Mouse (Mus musculus): Measurements from ENCODE around the gene Dpf3. TPM values are rescaled to one million over a fixed set of nuclear protein-coding genes. Genes with fewer than 3 reads are reported as not detected.

The Dpf3 gene
- polyA plus RNA-seq, 1 experiment from 2014 or later, result 6.6 TPM

- no peak for DNase-seq
- no peak overlapping the region for H3K9ac ChIP-seq
- 74% methylated on average over 6 of the region's 6 CpGs for WGBS (ENCODE audit: insufficient replicate concordance)
Observed at GRCm38 (mm10) chr12:83283591-83284320, 203.8 kb downstream of the Dpf3 start.

GRCm38 (mm10) chr12:83277537-83278441 lies 209.7 kb downstream of the Dpf3 start:
- DNase-seq (no peak), ATAC-seq (ENCODE audit: low read depth) (no peak)
- Histone ChIP-seq H3K36me3 (no peaks in the 10 kb centered on the region), H3K4me3 (replicated peaks) (no peak overlapping the region), H3K4me1 (replicated peaks) (no peaks in the 10 kb centered on the region), H3K9ac (no peak overlapping the region), H3K27ac (no peak overlapping the region), H3K9me3 (replicated peaks) (no peaks in the 10 kb centered on the region), H3K4me2 (no peak overlapping the region), H3K27me3 (no peaks in the 10 kb centered on the region)
- WGBS (ENCODE audit: insufficient replicate concordance), result 75% methylated on average over 11 of the region's 11 CpGs

More at GRCm38 (mm10) chr12:83283591-83284320, 203.8 kb downstream of the Dpf3 start:
- no peak for ATAC-seq (ENCODE audit: low read depth)
- Histone ChIP-seq H3K36me3 (no peaks in the 10 kb centered on the region), H3K4me2 (no peak overlapping the region), H3K4me3 (replicated peaks) (no peak overlapping the region), H3K27ac (no peak overlapping the region), H3K27me3 (no peaks in the 10 kb centered on the region), H3K4me1 (replicated peaks) (no peaks in the 10 kb centered on the region), H3K9me3 (replicated peaks) (no peaks in the 10 kb centered on the region)

DNA sequence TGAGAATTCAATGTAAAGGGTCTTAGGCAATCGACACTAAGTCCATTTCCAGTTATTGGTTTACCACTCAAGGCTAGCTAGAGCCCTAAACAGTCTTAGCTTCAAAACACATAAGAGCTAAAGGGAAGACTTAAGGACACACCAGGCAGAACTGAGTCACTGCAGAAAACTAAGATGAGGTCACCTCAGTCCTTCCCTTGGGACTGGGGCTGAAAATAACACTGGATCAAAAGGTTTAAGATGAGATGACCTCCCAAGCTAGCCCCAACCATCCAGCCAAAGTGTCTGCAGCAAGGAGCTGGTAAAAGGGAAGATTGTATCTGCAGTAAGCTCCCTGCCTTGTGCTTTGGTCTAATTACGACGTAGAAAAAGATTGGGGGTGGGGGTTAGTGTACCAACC lies 216.3 kb downstream of the Dpf3 start:
- Histone ChIP-seq H3K9ac (no peak overlapping the region), H3K4me1 (replicated peaks) (no peaks in the 10 kb centered on the region), H3K36me3 (peaks cover 4% of the 10 kb centered on the region), H3K27ac (no peak overlapping the region), H3K4me3 (replicated peaks) (no peak overlapping the region), H3K9me3 (replicated peaks) (no peaks in the 10 kb centered on the region), H3K4me2 (no peak overlapping the region), H3K27me3 (no peaks in the 10 kb centered on the region)
- ATAC-seq (ENCODE audit: low read depth) (no peak), DNase-seq (no peak)
- WGBS (ENCODE audit: insufficient replicate concordance), result 70% methylated on average over 3 of the region's 3 CpGs

DNA sequence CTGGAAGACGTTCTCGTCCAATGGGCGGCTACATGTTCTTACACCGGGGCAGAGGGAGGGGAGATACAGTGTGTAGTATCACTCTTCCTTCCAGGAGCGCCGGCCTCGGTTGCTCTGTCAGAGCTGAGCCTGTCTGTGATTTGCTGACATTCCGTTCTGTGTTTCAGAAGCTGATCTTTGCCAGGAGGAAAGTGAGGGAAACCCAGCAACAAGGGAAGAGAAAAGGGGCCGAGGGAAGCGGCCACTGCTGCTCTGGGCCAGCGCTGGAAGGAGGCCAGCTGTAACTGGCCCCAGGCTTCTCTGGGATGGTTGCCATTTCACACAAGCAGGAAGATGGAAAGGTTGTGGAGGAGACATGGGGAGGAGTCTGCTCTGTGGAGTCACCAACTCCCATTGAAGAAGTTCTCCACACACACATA lies 219.0 kb downstream of the Dpf3 start:
- Histone ChIP-seq H3K27ac (no peak overlapping the region), H3K9ac (no peak overlapping the region), H3K36me3 (peaks cover 4% of the 10 kb centered on the region), H3K27me3 (no peaks in the 10 kb centered on the region), H3K9me3 (replicated peaks) (no peaks in the 10 kb centered on the region), H3K4me2 (no peak overlapping the region), H3K4me3 (replicated peaks) (no peak overlapping the region), H3K4me1 (replicated peaks) (no peaks in the 10 kb centered on the region)
- ATAC-seq (ENCODE audit: low read depth) (no peak), DNase-seq (no peak)
- 66% methylated on average over 11 of the region's 11 CpGs for WGBS (ENCODE audit: insufficient replicate concordance)

GRCm38 (mm10) chr12:83260540-83260939 lies 227.0 kb downstream of the Dpf3 start:
- 74% methylated on average over 2 of the region's 2 CpGs for WGBS (ENCODE audit: insufficient replicate concordance)
- ATAC-seq (ENCODE audit: low read depth), result no peak
- Histone ChIP-seq H3K36me3 (no peaks in the 10 kb centered on the region), H3K4me2 (no peak overlapping the region), H3K27ac (no peak overlapping the region), H3K9me3 (replicated peaks) (no peaks in the 10 kb centered on the region), H3K9ac (no peak overlapping the region), H3K4me1 (replicated peaks) (no peaks in the 10 kb centered on the region), H3K4me3 (replicated peaks) (no peak overlapping the region), H3K27me3 (no peaks in the 10 kb centered on the region)
- DNase-seq, result no peak

- Histone ChIP-seq H3K36me3 (no peaks in the 10 kb centered on the region), H3K4me1 (replicated peaks) (no peaks in the 10 kb centered on the region), H3K27me3 (no peaks in the 10 kb centered on the region), H3K9me3 (replicated peaks) (no peaks in the 10 kb centered on the region), H3K27ac (no peak overlapping the region), H3K9ac (no peak overlapping the region), H3K4me3 (replicated peaks) (no peak overlapping the region), H3K4me2 (no peak overlapping the region)
- 66% methylated on average over 4 of the region's 4 CpGs for WGBS (ENCODE audit: insufficient replicate concordance)
- DNase-seq (no peak), ATAC-seq (ENCODE audit: low read depth) (no peak)
Observed at GRCm38 (mm10) chr12:83254399-83254798, 233.1 kb downstream of the Dpf3 start.

DNA sequence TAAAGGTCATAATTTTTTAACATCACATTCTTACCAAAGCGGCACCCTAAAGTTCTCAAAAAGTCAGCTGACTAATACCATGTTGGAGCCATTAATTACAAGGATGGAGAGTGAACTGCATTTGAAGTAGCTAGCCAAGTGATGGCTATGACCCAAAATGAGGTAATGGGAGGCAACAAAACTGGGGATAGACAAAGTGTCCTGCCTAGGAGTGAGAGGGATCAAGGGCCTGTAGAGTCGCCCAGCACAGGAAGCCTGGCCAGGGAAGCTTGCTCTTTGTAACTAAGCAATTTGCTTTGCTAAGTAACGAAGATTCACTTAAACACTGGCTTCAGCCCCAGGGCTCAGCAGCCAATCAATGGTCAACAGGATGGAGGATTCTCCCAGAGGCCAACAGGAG lies 238.4 kb downstream of the Dpf3 start:
- Histone ChIP-seq H3K4me1 (replicated peaks) (no peaks in the 10 kb centered on the region), H3K9me3 (replicated peaks) (no peaks in the 10 kb centered on the region), H3K4me3 (replicated peaks) (no peak overlapping the region), H3K27ac (no peak overlapping the region), H3K9ac (no peak overlapping the region), H3K36me3 (no peaks in the 10 kb centered on the region), H3K27me3 (no peaks in the 10 kb centered on the region), H3K4me2 (no peak overlapping the region)
- DNase-seq (no peak), ATAC-seq (ENCODE audit: low read depth) (no peak)
- 56% methylated on average over 3 of the region's 3 CpGs for whole genome bisulfite sequencing (ENCODE audit: insufficient replicate concordance)

DNA sequence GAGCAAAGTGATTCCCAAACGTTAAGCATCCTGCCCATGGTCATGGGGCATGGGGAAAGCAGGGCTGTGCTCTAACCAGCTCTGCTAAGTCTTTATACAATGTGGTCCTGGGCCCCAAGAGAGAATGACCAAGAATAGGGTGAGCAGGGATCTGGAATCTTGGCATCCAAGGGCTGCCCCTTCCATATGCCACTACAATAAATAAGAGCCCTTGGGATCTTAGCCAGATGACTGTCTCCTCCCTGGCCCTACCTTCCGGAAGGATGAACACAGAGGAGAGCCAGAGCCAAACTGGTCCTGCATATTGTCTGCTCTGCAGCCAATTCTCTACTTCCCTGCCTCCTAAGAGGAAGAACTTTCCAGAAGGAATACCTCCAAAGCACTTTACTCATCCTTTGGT lies 238.9 kb downstream of the Dpf3 start:
- Histone ChIP-seq H3K9ac (no peak overlapping the region), H3K27me3 (no peaks in the 10 kb centered on the region), H3K27ac (no peak overlapping the region), H3K4me2 (no peak overlapping the region), H3K9me3 (replicated peaks) (no peaks in the 10 kb centered on the region), H3K4me3 (replicated peaks) (no peak overlapping the region), H3K36me3 (no peaks in the 10 kb centered on the region), H3K4me1 (replicated peaks) (no peaks in the 10 kb centered on the region)
- no peak for DNase-seq
- WGBS (ENCODE audit: insufficient replicate concordance), result 59% methylated on average over 2 of the region's 2 CpGs
- no peak for ATAC-seq (ENCODE audit: low read depth)

GRCm38 (mm10) chr12:83247669-83248068 lies 239.8 kb downstream of the Dpf3 start:
- no peaks in the 10 kb centered on the region for H3K4me1 ChIP-seq (replicated peaks)
- H3K9me3 ChIP-seq (replicated peaks), result no peaks in the 10 kb centered on the region
- ATAC-seq (ENCODE audit: low read depth) (no peak), DNase-seq (no peak)
- no peaks in the 10 kb centered on the region for H3K27me3 ChIP-seq
- H3K27ac ChIP-seq, result no peak overlapping the region
- WGBS (ENCODE audit: insufficient replicate concordance), result 48% methylated on average over 3 of the region's 3 CpGs
- no peak overlapping the region for H3K4me3 ChIP-seq (replicated peaks)
- H3K9ac ChIP-seq, result no peak overlapping the region
- H3K4me2 ChIP-seq, result no peak overlapping the region
- H3K36me3 ChIP-seq, result no peaks in the 10 kb centered on the region

GRCm38 (mm10) chr12:83241022-83241421 lies 246.5 kb downstream of the Dpf3 start:
- Histone ChIP-seq H3K4me3 (replicated peaks) (no peak overlapping the region), H3K27me3 (no peaks in the 10 kb centered on the region), H3K9me3 (replicated peaks) (no peaks in the 10 kb centered on the region), H3K4me1 (replicated peaks) (no peaks in the 10 kb centered on the region), H3K9ac (no peak overlapping the region), H3K36me3 (no peaks in the 10 kb centered on the region), H3K27ac (no peak overlapping the region), H3K4me2 (no peak overlapping the region)
- no peak for ATAC-seq (ENCODE audit: low read depth)
- 20% methylated on average over 3 of the region's 3 CpGs for WGBS (ENCODE audit: insufficient replicate concordance)
- no peak for DNase-seq

- no peaks in the 10 kb centered on the region for H3K4me1 ChIP-seq (replicated peaks)
- no peak for ATAC-seq (ENCODE audit: low read depth)
- no peaks in the 10 kb centered on the region for H3K9me3 ChIP-seq (replicated peaks)
- no peak overlapping the region for H3K4me2 ChIP-seq
- no peaks in the 10 kb centered on the region for H3K36me3 ChIP-seq
- H3K4me3 ChIP-seq (replicated peaks), result no peak overlapping the region
- H3K27ac ChIP-seq, result no peak overlapping the region
- H3K9ac ChIP-seq, result no peak overlapping the region
- no peaks in the 10 kb centered on the region for H3K27me3 ChIP-seq
- no peak for DNase-seq
Observed at GRCm38 (mm10) chr12:83240571-83240970, 246.9 kb downstream of the Dpf3 start.

All from liver, embryonic 13.5 days (tissue).